Mouse (Mus musculus) lung, postnatal 0 days (tissue): Measurements from ENCODE around the gene Gm16181. TPM values are rescaled to one million over a fixed set of nuclear protein-coding genes. Genes with fewer than 3 reads are reported as not detected.

Experiments
- ATAC-seq: fragments of 200-750 bp; cut with Nextera tagmentation; 2 replicates; pipeline ENCODE4 v1.8.0; 2017; ENCODE audit warnings: moderate library complexity
- DNase-seq: peaks from one replicate; pipeline ENCODE4 v3.0.0-alpha.2; 2016; ENCODE audit warnings: low spot score
- H3K27ac ChIP-seq: fragments of 300-500 bp; sonication (generic); 2 replicates; pipeline ENCODE4 v1.5.1; 2014; ENCODE audit warnings: antibody characterized with exemption, mild to moderate bottlenecking, low read length, mixed read lengths
- H3K27me3 ChIP-seq: fragments of 300-500 bp; sonication (generic); replicated peaks from 2 replicates; pipeline ENCODE4 v1.6.1; 2014; ENCODE audit warnings: low read length, mixed read lengths; ENCODE audit not compliant: insufficient read depth
- H3K36me3 ChIP-seq: fragments of 300-500 bp; sonication (generic); 2 replicates; pipeline ENCODE4 v1.6.1; 2014; ENCODE audit warnings: low read length, mixed read lengths; ENCODE audit not compliant: insufficient read depth
- H3K4me1 ChIP-seq: fragments of 300-500 bp; sonication (generic); 2 replicates; pipeline ENCODE4 v1.6.1; 2014; ENCODE audit warnings: antibody characterized with exemption, low read depth, low read length, mixed read lengths; ENCODE audit not compliant: insufficient read depth
- H3K4me2 ChIP-seq: fragments of 300-500 bp; sonication (generic); replicated peaks from 2 replicates; pipeline ENCODE4 v1.6.1; 2014; ENCODE audit warnings: low read depth, mild to moderate bottlenecking, low read length, moderate library complexity, mixed read lengths
- H3K4me3 ChIP-seq: fragments of 300-500 bp; sonication (generic); 2 replicates; pipeline ENCODE4 v1.5.1; 2014; ENCODE audit warnings: low read depth, low read length
- H3K9ac ChIP-seq: fragments of 300-500 bp; sonication (generic); replicated peaks from 2 replicates; pipeline ENCODE4 v1.6.1; 2014; ENCODE audit warnings: low read depth, mild to moderate bottlenecking
- H3K9me3 ChIP-seq: fragments of 300-500 bp; sonication (generic); 2 replicates; pipeline ENCODE4 v1.6.1; 2016; ENCODE audit warnings: low read length, mixed read lengths
- CTCF ChIP-seq: IDR thresholded peaks from 2 replicates; pipeline ENCODE4 v1.5.1; 2016; ENCODE audit warnings: antibody characterized with exemption, mild to moderate bottlenecking
- EP300 ChIP-seq: IDR thresholded peaks from 2 replicates; pipeline ENCODE4 v1.6.1; 2016; ENCODE audit warnings: antibody characterized with exemption, mild to moderate bottlenecking, control low read depth
- WGBS: fragments of 180-500 bp; shearing (Covaris S2); extraction: QIAGEN DNeasy Blood & Tissue Kit; methylation state at CpG from one replicate; pipeline ENCODE4 v1.1.7; 2014; 5-methylcytosine and 5-hydroxymethylcytosine counted together
- polyA plus RNA-seq: library from polyadenylated mRNA; unstranded; fragments of >200 nt; fragmentation: Nextera tagmentation; extraction: Ambion mirVana; gene quantifications from 2 replicates; pipeline ENCODE4 v1.2.1, GENCODE M21; 2015

The Gm16181 gene
- polyA plus RNA-seq, 1 experiment from 2014 or later = not detected

DNA sequence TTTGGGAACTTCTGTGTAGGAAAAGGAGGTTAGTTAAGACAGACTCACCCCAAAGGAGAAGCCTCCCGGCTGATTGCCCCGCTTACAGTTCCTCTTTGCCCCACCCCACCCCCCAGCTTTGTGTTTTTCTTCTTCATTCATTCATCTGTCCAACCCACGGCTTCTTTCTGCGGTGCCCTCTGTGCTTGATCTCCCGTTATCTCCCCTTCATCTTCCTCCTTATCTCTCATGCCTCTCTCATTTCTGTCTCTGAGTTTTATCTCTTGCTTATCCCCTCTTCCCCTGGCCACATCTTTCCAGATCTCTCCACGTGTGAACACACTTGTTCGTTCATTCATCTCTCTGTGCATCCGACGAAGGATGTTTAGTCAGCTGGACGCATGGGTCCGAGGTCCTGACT is 19.5 kb upstream of the Gm16181 start:
- no peak for TF ChIP-seq CTCF
- no peak for TF ChIP-seq EP300
- no peaks in the 10 kb centered on the region for H3K36me3 ChIP-seq
- H3K27me3 ChIP-seq = 0 out of 2 replicates have a peak, but pooled peaks cover 3% of the 10 kb centered on the region
- H3K4me1 ChIP-seq = no peaks in the 10 kb centered on the region
- H3K4me2 ChIP-seq = no peak overlapping the region
- no peak for DNase-seq
- no peaks in the 10 kb centered on the region for H3K9me3 ChIP-seq
- H3K9ac ChIP-seq = no peak overlapping the region
- no peak overlapping the region for H3K4me3 ChIP-seq
- no peak overlapping the region for H3K27ac ChIP-seq
- WGBS = 51% methylated on average over 11 of the region's 11 CpGs
- no peak for ATAC-seq

DNA sequence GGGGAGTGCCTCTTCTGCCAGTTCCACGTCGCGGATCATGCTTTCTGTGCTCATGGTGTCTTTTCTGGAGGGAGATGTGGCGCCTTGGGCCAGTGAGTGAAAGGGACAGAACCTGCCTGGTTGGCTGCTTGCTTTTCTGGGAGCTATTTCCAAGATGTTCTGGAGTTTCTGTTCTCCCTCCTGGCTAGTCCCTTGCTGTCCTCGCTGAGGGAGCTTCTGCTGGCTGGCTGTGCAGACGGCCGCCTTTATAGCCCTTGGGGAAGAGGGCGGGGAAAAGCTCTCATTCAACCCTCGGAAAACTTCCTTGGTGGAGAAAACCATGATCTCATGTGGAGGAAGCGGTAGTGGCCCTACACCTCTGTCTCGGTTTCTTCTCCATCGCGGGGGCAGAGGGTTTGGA is 18.8 kb upstream of the Gm16181 start, which contains the start of gene Tnf:
Gene Tnf, minus strand, starts transcription at position 221 of the 400 bp plus-strand sequence.
- Histone ChIP-seq H3K4me2 (0 out of 2 replicates have a peak within 1 kb of the TSS, but pooled peaks have one; percentile 3), H3K4me3 (no peak within 1 kb of the TSS), H3K4me1 (no peaks in the 10 kb centered on the region), H3K9me3 (no peaks in the 10 kb centered on the region), H3K9ac (no peak within 1 kb of the TSS), H3K27me3 (0 out of 2 replicates have a peak, but pooled peaks cover 3% of the 10 kb centered on the region), H3K36me3 (no peaks in the 10 kb centered on the region), H3K27ac (no peak within 1 kb of the TSS)
- 30% methylated on average over 13 of the region's 13 CpGs for WGBS
- no peak for TF ChIP-seq EP300
- TF ChIP-seq CTCF = no peak
- ATAC-seq = peak; percentile 26; the same call in 1 of the 2 replicates
- peak; percentile 50 for DNase-seq

DNA sequence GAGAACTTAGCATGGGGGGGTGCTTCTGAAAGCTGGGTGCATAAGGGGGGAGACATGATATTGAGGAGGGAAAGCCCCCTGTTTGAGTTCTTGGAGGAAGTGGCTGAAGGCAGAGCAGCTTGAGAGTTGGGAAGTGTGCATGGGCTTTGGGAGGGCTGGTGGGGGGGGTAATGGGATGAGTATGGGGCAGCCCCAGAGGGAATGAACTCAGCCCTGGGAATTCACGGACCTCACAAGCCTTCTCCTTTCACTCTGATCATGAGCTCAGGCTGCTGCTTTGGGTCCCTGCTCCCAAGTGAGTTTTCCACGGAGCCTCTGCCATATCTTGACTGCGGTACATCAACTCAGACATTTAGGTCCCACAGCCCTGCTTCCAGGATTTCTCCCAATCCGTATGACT is 18.2 kb upstream of the Gm16181 start:
- 70% methylated on average over 4 of the region's 4 CpGs for WGBS
- DNase-seq = no peak
- Histone ChIP-seq H3K4me3 (no peak overlapping the region), H3K9ac (no peak overlapping the region), H3K9me3 (no peaks in the 10 kb centered on the region), H3K27ac (no peak overlapping the region), H3K36me3 (no peaks in the 10 kb centered on the region), H3K4me1 (no peaks in the 10 kb centered on the region), H3K27me3 (0 out of 2 replicates have a peak, but pooled peaks cover 3% of the 10 kb centered on the region), H3K4me2 (no peak overlapping the region)
- no peak for TF ChIP-seq EP300
- no peak for TF ChIP-seq CTCF
- ATAC-seq = no peak

DNA sequence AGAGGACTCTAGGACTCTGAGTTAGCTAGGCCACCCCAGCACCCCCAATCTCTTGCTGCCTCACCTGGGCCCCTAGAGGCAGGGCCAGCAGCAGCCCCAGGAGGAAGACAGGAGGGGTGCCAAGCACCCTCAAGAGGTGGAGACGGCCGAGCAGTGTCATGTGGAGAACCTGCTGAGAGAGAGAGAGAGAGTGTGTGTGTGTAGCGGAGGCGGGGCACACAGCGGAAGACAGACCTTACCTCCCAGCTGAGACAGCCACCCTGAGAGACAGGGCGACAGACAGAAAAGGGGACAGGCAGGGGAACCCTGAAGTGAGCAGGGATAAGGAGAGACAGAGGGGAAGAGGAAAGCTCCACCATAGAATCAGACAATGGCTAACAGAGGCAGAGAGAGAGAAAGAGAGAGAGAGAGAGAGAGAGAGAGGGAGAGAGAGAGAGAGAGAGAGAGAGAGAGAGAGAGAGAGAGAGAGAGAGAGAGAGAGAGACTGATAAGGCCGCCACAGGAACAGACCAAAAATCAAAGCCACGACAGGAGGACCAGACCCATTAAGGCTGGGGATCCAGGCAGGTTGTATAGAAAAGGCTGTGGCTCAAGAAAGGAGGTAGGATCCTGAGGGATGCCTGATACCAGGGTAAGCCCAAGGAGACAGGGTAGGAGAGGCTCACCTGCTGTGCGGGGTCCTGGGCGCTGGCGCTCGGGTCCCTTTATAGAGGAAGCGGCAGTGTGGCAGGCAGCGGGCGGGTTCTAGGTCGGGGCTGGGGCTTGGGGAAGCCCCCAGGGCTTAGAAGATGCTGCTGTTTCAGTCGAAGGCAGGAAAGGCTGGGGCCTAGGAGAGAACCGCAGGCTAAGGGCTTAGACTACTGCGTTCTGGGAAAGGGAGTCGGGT is 15.9 kb upstream of the Gm16181 start, which contains the start of gene Lta:
Gene Lta, minus strand, starts transcription at position 858 of the 886 bp plus-strand sequence.
- 0 out of 2 replicates have a peak, but pooled peaks cover 3% of the 10 kb centered on the region for H3K27me3 ChIP-seq

DNA sequence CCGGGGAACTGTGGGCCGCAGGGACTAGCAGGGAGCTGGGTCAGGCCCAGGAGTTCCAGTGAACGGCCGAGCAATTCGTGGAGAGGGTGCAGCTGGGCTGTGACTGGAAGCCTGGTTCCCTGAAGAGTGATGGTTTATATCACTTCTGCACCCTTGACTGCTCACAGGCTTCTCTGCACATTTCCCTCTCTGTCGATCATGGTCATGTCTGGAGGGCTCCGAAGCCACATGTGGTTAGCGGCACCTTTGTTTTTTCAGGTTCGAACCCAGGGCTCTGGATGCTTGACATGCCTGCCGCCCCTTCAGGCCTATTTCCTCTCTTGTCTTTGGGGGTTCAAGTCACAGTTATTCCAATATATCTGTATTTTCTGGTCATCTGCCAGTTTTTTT is 15.3 kb upstream of the Gm16181 start:
- H3K9ac ChIP-seq = no peak overlapping the region
- H3K27ac ChIP-seq = no peak overlapping the region
- H3K4me1 ChIP-seq = no peaks in the 10 kb centered on the region
- H3K4me3 ChIP-seq = no peak overlapping the region
- no peak for ATAC-seq
- no peaks in the 10 kb centered on the region for H3K36me3 ChIP-seq
- TF ChIP-seq EP300 = no peak
- no peak for TF ChIP-seq CTCF
- 53% methylated on average over 10 of the region's 10 CpGs for WGBS
- no peaks in the 10 kb centered on the region for H3K9me3 ChIP-seq
- no peak overlapping the region for H3K4me2 ChIP-seq
- no peak for DNase-seq
- 0 out of 2 replicates have a peak, but pooled peaks cover 3% of the 10 kb centered on the region for H3K27me3 ChIP-seq

More for the DNA sequence above, 15.9 kb upstream of the Gm16181 start, which contains the start of gene Lta:
- H3K4me3 ChIP-seq = no peak within 1 kb of the TSS
- H3K27ac ChIP-seq = no peak within 1 kb of the TSS
- H3K4me1 ChIP-seq = no peaks in the 10 kb centered on the region
- DNase-seq (no peak), ATAC-seq (no peak)
- no peaks in the 10 kb centered on the region for H3K9me3 ChIP-seq
- WGBS = 32% methylated on average over 19 of the region's 20 CpGs
- TF ChIP-seq CTCF (no peak), EP300 (no peak)
- H3K36me3 ChIP-seq = no peaks in the 10 kb centered on the region
- H3K9ac ChIP-seq = no peak within 1 kb of the TSS
- no peak within 1 kb of the TSS for H3K4me2 ChIP-seq

DNA sequence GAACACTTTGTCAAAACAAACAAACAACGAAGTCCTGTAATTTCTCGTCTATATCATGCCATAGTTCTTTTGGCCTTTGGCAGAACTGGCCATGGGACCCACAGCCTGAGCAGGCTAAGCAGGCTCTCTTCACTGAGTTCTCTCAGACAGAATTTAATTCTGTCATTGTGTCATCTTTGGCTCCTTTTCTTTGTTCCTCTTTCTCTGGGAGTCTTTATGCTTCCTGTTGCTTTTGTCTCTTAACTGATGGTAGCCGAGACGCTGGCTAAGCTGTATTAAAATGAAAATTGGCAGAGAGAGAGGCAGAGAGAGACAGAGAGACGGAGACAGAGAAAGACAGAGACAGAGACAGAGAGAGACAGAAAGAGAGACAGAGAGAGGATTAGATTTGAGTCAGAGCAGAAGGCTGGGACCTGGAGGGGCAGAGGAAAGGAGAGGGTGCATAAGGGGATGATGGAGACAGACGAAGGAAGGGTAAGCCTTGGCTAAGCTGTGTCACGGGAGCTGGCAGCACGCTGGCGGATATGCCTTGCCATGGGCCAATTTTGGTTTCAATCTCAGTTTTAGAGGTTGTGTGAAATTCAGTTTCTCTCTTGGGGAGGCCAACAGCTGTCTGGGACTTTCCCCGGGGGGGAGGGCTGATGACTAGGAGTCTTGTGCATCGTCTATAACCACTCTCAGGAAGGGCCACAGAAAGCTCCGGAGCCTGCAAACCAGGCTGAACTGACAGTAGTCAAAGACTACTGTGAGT is 10.7 kb upstream of the Gm16181 start:
- Histone ChIP-seq H3K27ac (no peak overlapping the region), H3K4me1 (no peaks in the 10 kb centered on the region), H3K27me3 (no peaks in the 10 kb centered on the region), H3K4me2 (no peak overlapping the region), H3K9me3 (no peaks in the 10 kb centered on the region), H3K36me3 (no peaks in the 10 kb centered on the region), H3K4me3 (no peak overlapping the region), H3K9ac (no peak overlapping the region)
- TF ChIP-seq EP300 (no peak), CTCF (no peak)
- 72% methylated on average over 12 of the region's 12 CpGs for WGBS
- no peak for ATAC-seq
- DNase-seq = no peak
